Mouse (Mus musculus) cerebellum, adult 18-20 months (tissue): ENCODE data around the gene Anpep.
"Not testable (repeated sequence)": the region's sequence is repeated elsewhere in the genome, so short reads cannot be mapped to it uniquely, and the experiment has no call there.

Experiments used
- DNase-seq, 2 experiments: peaks; one replicate each; pipeline ENCODE4 v3.0.0; 2021

Gene Anpep

GRCm38 (mm10) chr7:79810611-79811506, 50.0 kb downstream of the Anpep start, which contains the start of gene Mesp2:
Mesp2 (plus strand) TSS chr7:79810727.
- DNase-seq: peak; percentile 8 to 44

DNA sequence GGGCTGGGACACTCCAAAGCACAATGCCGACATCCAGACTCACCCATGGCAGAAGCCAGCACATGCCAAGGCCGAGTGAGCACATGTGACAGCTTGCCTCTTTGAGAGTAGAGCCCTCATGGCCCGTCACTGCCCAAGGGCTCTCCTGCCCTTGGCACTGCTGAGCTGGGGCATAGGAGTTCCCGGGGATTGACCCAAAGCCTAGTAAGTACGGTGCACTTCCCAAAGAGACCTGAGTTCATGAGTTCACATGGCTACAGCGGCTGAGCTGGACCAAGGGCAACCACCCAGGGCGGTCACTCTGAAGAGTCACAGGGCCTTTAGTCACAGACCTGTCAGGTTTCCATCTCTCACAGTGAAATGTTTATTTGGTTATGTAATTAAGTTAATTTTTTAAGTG, 52.3 kb downstream of the Anpep start:
- DNase-seq: no peak

GRCm38 (mm10) chr7:79803887-79804286, 57.0 kb downstream of the Anpep start:
- DNase-seq: no peak

- no peak for DNase-seq
Observed at GRCm38 (mm10) chr7:79802037-79802436, 58.8 kb downstream of the Anpep start.

DNA sequence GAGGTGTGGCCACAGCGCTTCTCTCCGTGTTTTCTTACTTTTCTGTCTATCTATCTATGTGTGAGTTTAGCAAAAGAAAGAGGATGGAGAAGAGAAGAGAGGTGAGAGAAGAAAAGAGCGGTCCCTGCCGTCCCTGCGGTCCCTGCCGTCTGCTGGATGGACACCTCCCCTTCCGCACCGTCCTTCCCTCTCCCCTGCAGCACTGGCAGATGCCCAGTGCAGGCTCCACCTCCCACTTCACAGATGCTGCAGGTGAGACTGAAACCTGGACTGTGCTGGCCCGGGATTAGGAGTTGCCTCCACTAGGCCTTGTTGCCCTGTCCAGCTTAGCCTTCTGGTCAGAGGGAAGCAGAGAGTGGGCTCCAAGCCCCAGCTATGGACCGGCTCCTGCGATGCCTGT, 59.5 kb downstream of the Anpep start:
- no peak for DNase-seq

- DNase-seq: no peak
Observed at GRCm38 (mm10) chr7:79800336-79800735, 60.5 kb downstream of the Anpep start.

DNA sequence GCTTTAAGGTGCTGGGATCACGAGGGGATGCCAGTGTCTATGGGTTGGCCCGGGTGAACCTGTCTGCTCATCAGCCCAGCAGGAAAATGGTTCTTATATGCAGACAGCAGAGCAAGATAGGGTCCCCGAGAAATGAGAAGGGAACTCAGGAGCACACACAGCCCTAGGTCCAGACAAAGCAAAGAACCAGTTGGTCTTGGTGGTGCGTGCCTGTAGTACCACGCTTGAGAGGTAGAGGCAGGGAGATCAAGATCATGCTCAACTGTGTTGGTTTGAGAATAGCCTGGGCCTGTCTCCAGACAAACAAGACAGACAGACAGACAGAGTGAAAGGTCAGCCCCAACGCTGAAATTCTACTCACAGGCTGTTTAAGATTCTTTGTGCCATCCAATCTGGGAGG, 61.4 kb downstream of the Anpep start:
- no peak for DNase-seq

- DNase-seq: peak; percentile 48 to 71
Observed at GRCm38 (mm10) chr7:79799048-79799447, 61.8 kb downstream of the Anpep start.

DNA sequence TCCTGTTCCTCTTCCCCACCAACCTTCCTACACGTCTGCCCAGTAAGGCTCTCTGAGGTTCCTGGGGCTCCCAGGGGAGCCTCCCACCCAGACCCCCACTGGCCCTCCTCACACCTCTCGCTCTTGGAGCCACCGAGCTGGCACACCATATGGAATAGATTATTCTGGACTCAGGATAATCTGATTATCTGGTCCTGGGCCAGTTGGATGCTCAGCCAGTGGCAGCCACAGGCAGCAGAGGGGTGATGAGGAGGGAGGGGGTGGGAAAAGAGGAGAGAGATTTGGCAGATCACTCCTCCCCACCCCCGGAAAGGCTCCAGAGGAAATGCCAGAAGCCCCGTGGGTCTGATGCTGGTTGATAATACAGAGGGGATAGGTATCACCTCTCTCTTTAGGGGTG, 62.3 kb downstream of the Anpep start:
- no peak for DNase-seq

GRCm38 (mm10) chr7:79793688-79794087, 67.2 kb downstream of the Anpep start, which contains the start of gene Mesp1:
Mesp1 (minus strand) TSS chr7:79793788.
- no peak for DNase-seq

GRCm38 (mm10) chr7:79792635-79793421, 68.0 kb downstream of the Anpep start:
- peak in 1 of 2 experiments; percentile 12 for DNase-seq

DNA sequence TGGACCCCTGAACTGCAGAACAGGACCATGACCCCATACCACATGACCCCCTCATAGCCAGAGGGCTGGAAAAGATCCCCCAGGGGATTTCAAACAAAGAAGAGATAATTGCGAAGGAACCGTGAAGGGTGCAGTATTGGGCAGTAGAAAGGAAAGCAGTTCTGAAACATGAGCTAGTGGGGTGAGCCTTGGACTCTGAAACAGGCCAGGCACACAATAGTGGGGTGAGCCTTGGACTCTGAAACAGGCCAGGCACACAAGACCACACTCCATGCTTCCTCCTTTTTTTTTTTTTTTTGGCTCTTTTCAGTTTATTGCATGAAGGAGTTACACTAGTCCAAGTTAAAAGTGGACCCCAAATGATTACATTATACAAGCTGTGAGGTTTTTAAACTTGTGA, 71.0 kb downstream of the Anpep start:
- DNase-seq: not testable (repeated sequence)

- peak; percentile 70 to 72 for DNase-seq
Observed at GRCm38 (mm10) chr7:79786295-79786694, 74.6 kb downstream of the Anpep start.

- DNase-seq: no peak
Observed at GRCm38 (mm10) chr7:79782516-79782855, 78.4 kb downstream of the Anpep start.

DNA sequence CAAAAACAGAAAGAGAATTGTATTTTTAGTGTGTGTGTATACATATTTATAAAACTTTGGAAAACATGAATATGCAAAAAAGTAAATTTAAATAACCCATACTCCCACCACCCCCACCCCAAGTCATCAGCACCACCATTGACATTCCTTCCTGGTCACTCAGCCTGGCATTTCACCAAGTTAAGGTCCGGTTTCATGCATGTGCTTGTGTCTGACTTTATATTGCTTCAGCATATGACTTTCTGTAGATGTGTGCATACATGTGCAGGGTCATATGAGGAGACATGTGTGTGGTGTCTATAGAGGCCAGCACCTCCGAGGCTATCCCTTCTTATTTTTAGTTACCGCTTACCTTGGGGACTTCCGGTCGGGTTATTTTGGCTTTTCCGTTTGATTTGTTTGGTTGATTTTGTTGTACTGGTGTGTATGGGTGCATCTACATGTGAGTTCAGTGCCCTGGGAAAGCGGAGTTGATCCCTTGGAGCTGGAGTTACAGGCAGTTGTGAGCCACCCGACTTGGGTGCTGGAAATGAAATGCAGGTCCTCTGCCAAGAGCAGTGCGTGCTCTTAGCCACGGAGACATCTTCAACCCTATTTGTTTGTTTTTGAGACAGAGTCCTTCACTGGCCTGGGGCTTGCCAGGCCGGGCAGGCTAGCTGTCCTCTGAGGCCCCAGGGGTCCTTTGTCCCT, 78.9 kb downstream of the Anpep start:
- DNase-seq: no peak

GRCm38 (mm10) chr7:79780647-79781626, 79.9 kb downstream of the Anpep start:
- DNase-seq: peak; percentile 66 to 74
